ENCODE assay signal across 18 mouse cellular contexts in genomic region chr16:93328680-93329395, GRCm38 (mm10).
A peak's percentile ranks its signal among the peaks of the same experiment; 100 is the strongest.
DNase-seq lines count a peak whose midpoint lies in the region; ATAC-seq and TF ChIP-seq lines count a peak whose summit lies in the region.
"Had no signal": no experiment of that assay in that cellular context is flagged by ENCODE, and none has a peak within 500 bp of the region (broad histone marks: within the 10 kb centered on the region; RNA-seq: fewer than 3 reads in every experiment).

No protein-coding gene starts in this region.

- no peaks in the 10 kb centered on the region for H3K9me3 ChIP-seq in forebrain, embryonic 14.5 days (replicated peaks; ENCODE audit: control insufficient read depth, low read length)
- H3K9me3 ChIP-seq in forebrain, postnatal 0 days (ENCODE audit: low read length) = no peaks in the 10 kb centered on the region
- H3K9me3 ChIP-seq: liver, embryonic 15.5 days; stomach, embryonic 15.5 days had no signal

- H3K36me3 ChIP-seq in forebrain, embryonic 14.5 days (ENCODE audit: control insufficient read depth, insufficient read depth, low read length) = no peaks in the 10 kb centered on the region
- H3K36me3 ChIP-seq in forebrain, postnatal 0 days (ENCODE audit: insufficient read depth) = no peaks in the 10 kb centered on the region
- H3K36me3 ChIP-seq: liver, embryonic 15.5 days; stomach, embryonic 15.5 days had no signal

- H3K27ac ChIP-seq in forebrain, embryonic 14.5 days (ENCODE audit: low read depth, low read length) = no peak overlapping the region
- no peak overlapping the region for H3K27ac ChIP-seq in forebrain, postnatal 0 days (ENCODE audit: low read depth, low read length)
- H3K27ac ChIP-seq in gastrocnemius, adult 2 months = no peak overlapping the region
- H3K27ac ChIP-seq: liver, embryonic 15.5 days; stomach, embryonic 15.5 days had no signal

- ATAC-seq in forebrain, embryonic 14.5 days = no peak
- no peak for ATAC-seq in forebrain, postnatal 0 days
- 0 out of 2 replicates have a peak, but pooled peaks have one; percentile 5 for ATAC-seq in common myeloid progenitor, adult 5-6 weeks (replicated peaks; ENCODE audit: low read depth, poor library complexity, severe bottlenecking)

- H3K4me1 ChIP-seq in forebrain, embryonic 14.5 days (ENCODE audit: control insufficient read depth, insufficient read depth, low read length) = peaks cover 4% of the 10 kb centered on the region; the same call in 1 of the 2 replicates
- no peaks in the 10 kb centered on the region; the same call in 1 of the 2 replicates for H3K4me1 ChIP-seq in forebrain, postnatal 0 days (ENCODE audit: insufficient read depth)
- H3K4me1 ChIP-seq: liver, embryonic 15.5 days; stomach, embryonic 15.5 days had no signal

- 26% methylated on average over 13 of the region's 13 CpGs for WGBS in forebrain, embryonic 14.5 days
- WGBS in forebrain, postnatal 0 days = 24% methylated on average over 13 of the region's 13 CpGs

- H3K27me3 ChIP-seq in forebrain, embryonic 14.5 days (replicated peaks; ENCODE audit: control insufficient read depth, insufficient read depth, low read length) = no peaks in the 10 kb centered on the region
- no peaks in the 10 kb centered on the region for H3K27me3 ChIP-seq in forebrain, postnatal 0 days (ENCODE audit: insufficient read depth, low read length)
- H3K27me3 ChIP-seq: stomach, embryonic 15.5 days had no signal

- DNase-seq in forebrain, embryonic 14.5 days (ENCODE audit: low spot score) = peak; percentile 22
- no peak for DNase-seq in forebrain, postnatal 0 days
- DNase-seq in 3T3-L1 (ENCODE audit: low read depth, low spot score) = peak; percentile 77
- peak; percentile 31 for DNase-seq in hindlimb bud, embryonic 11.5 days (ENCODE audit: extremely low spot score, low read depth, low spot score)
- no peak for DNase-seq in cerebellum, postnatal 25 days
- DNase-seq in gastrocnemius, adult 2 months = no peak
- no peak for DNase-seq in urinary bladder, postnatal 4 days (ENCODE audit: low spot score in 2 of 2)
- DNase-seq: adrenal gland, postnatal 14 days; cerebellum, adult 11 months; heart, postnatal 4 days; kidney, postnatal 10 days; layer of hippocampus, postnatal 36 days; lung, postnatal 4 days; right cerebral cortex, postnatal 4 days; thymus, postnatal 36 days had no signal

- H3K4me3 ChIP-seq in forebrain, embryonic 14.5 days (ENCODE audit: low read depth, low read length) = no peak overlapping the region
- H3K4me3 ChIP-seq in forebrain, postnatal 0 days (ENCODE audit: low read depth, low read length) = no peak overlapping the region
- H3K4me3 ChIP-seq in gastrocnemius, adult 2 months = no peak overlapping the region
- H3K4me3 ChIP-seq: liver, embryonic 15.5 days; stomach, embryonic 15.5 days had no signal

- TF ChIP-seq CTCF in forebrain, postnatal 0 days (IDR thresholded peaks at IDR 0.05; ENCODE audit: low read depth) = no peak
- TF ChIP-seq CTCF in gastrocnemius, adult 2 months (IDR thresholded peaks at IDR 0.05) = no peak

- intact Hi-C loops in gastrocnemius, adult 2 months (cut with DNase I) = no loop called here

- H3K9ac ChIP-seq in forebrain, embryonic 14.5 days (ENCODE audit: low read length) = no peak overlapping the region
- no peak overlapping the region for H3K9ac ChIP-seq in forebrain, postnatal 0 days
- H3K9ac ChIP-seq: liver, embryonic 15.5 days; stomach, embryonic 15.5 days had no signal

- no peak overlapping the region for H3K4me2 ChIP-seq in forebrain, embryonic 14.5 days (ENCODE audit: low read length)
- no peak overlapping the region for H3K4me2 ChIP-seq in forebrain, postnatal 0 days (ENCODE audit: low read depth)
- H3K4me2 ChIP-seq: liver, embryonic 15.5 days; stomach, embryonic 15.5 days had no signal

Comparison
In these comparisons a context has a peak if more than half of its experiments do, and no peak if none do; other contexts are left out.
1. DNase-seq: peak in forebrain, embryonic 14.5 days (single experiment), 3T3-L1 (single experiment) and hindlimb bud, embryonic 11.5 days (single experiment); none in forebrain, postnatal 0 days (single experiment), cerebellum, postnatal 25 days (0 of 2), gastrocnemius, adult 2 months (single experiment) and urinary bladder, postnatal 4 days (0 of 2).